Mouse (Mus musculus) right cerebral cortex, postnatal 36 days (tissue): Measurements from ENCODE around the gene Sirt2.

Source experiments
- DNase-seq, 2 experiments: peaks; one replicate each; pipeline ENCODE4 v3.0.0; 2022; ENCODE audit warnings: low spot score in 2 of 2, mixed read lengths in 1 of 2

Gene Sirt2

DNA sequence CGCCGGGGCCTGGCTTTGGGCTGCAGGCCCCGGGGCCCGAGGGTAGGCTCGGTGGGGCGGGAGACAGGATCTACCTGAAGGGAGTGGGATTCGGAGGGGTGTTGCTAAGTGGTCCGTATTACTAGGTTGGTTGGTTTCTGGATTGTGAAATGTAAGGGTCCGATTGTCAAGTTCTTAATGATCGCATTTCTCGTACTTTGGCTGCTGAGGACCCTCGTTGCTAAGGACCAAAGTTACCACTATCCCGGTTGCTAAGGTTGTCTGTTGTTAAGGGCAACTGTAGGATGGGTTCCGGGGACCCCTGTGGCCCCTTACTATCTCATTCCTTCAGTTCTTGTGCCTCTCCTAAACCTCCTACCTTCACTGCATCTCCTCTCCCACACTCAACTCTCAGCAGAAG lies 375 bp downstream of the Sirt2 start:
- DNase-seq: no peak

DNA sequence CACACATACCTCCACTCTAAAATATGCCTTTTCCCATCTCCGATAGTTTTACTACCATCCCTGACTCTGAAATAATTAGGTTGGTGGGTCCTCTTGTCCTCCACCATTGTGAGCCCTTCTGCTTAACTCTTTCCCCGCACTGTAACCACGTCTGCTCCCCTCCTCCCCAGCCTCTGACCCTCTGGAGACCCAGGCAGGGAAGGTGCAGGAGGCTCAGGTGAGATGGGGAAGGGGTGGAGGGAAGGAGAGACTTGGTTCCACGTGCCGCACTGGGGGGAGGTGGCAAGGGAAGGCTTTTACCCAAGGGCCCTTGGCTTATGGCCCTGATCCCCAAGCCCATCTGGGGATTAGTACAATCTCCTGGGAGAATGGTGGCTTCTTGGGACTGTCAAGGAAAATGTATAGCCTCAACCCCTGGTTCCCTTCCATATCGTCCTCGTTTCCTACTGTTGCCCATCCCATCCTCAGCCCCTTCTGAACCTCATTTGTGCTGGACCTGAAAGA lies 979 bp downstream of the Sirt2 start, which contains the start of gene Nfkbib:
Gene Nfkbib (minus strand): TSS at position 51 of the 504 bp plus-strand sequence.
- DNase-seq: no peak

DNA sequence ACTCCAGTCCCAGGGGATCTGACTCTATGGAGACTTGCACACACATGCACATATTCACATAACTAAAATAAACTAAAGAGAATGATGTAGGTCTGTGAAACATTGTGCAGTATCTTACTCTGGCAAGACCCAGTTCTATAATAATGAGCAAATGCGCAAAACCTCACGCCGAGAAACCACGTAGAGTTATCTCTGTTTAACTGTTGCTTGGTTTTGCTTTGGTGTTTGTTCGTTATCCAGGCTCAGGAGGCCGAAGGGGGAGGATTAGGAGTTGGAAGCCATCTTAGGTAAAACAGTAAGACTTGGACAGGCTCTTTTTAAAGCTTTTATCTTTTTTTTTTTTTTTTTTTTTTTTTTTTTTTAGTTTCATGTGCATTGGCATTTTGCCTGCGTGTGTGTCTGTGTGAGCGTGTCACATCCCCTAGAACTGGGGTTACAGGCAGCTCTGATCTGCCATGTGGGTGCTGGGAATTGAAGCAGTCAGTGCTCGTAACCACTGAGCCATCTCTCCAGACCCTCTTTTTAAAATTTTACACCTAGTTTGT lies 3.0 kb downstream of the Sirt2 start:
- DNase-seq: no peak

DNA sequence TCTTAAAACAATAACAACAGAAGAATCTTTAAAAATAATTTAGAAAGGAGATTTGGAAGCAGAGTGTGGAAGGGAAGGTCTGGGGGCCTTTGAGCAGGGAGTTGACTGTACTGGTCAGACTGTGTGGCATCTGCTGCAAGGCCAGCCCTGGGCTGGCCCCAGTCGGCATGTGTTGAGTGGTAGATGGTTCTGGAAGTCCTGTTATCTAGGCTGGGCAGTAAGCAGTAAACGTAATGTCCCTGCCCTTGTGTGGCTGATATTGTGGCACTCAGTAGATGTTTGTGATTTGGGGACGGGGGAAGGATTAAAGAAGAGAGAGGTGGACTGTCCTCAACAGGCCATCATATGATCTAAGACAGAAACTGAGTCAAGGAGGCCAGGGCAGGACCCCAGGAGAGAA lies 3.8 kb downstream of the Sirt2 start:
- DNase-seq: no peak

DNA sequence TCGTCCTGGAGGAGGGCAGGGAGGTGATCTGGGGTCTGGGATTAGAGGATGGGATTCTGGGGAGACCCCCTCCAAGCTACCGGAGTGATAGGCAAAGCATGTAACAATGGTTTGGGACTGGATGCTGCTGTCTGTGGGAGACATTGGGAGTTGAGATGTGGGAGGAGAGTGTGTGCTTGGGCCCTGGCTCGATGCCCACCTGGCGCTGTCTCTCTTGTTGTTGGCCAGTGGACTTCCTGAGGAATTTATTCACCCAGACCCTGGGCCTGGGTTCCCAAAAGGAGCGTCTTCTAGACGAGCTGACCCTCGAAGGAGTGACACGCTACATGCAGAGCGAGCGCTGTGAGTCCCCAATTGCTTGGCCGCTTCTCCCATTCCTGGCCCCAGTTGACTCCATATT lies 5.3 kb downstream of the Sirt2 start:
- no peak for DNase-seq

DNA sequence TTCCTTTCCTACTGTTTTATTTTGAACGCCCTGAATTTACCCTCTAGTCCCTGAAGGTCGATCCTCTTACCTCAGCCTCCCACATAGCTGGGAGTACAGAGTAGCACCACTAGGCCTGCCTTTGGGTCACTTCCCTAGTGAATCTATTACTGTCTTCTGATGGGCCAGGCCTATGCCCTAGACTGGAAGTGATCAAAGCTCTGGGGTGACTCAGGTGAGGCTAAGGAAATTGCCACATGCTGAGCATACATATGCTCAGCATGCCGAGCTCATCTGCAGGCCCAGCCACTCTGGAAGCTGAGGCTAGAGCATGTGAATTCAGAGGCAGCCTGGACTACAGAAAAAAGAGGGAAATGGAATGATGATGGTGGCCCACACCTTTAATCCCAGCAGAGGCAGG lies 6.6 kb downstream of the Sirt2 start:
- DNase-seq: no peak

DNA sequence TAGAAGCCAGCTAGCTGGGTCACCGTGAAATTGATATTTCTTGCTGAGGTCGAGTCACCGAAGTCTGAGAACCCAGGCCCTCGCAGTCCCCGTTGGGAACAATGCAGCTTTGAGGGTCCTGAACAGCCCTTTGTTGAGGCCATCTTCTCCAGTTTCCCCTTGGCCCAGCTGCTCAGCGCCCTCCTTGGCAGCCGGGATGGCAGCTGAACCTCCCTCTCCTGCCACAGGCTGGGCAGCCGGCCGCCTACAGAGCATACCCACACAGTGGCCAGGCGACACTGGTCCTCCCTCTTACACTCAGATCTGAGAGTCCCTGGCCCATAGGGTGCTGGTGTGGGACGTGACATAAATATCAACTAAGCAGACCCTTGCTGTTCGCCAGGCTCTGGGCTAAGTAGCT lies 7.6 kb downstream of the Sirt2 start:
- no peak for DNase-seq

DNA sequence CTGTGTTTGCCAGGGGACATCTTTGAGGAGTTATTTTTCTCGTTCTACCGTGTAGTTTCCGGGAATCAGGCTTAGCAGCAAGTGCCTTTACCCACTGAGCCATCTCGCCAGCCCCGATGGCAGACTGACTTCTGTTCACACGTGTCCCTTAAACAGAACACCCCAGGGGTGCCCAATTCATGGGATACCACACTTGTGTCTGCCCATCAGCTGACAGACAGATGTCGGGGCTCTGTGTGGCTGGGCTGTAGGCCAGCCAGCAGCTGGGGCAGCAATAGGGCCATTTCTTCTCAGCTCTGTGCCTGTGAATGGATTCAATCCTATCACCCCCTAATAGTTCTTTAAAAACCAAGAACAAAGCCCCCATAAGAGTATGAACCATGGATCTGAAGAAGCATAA lies 8.6 kb downstream of the Sirt2 start:
- DNase-seq: no peak

DNA sequence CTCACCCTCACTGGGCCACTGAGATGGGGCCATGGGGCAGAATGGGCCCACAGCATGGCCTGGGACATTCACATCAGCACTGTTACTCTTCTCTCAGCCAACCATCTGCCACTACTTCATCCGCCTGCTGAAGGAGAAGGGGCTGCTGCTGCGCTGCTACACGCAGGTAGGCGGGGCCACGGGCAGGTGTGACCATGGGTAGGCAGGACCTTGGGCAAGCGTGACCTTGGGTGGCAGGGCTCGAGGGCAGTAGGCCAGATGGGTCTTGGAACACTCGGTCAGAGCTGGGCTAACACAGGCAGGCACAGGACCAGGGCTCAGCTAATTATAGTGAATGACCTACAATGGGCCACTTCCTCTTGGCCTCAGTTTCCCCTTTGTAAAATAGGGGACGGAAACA lies 12.3 kb downstream of the Sirt2 start:
- no peak for DNase-seq

DNA sequence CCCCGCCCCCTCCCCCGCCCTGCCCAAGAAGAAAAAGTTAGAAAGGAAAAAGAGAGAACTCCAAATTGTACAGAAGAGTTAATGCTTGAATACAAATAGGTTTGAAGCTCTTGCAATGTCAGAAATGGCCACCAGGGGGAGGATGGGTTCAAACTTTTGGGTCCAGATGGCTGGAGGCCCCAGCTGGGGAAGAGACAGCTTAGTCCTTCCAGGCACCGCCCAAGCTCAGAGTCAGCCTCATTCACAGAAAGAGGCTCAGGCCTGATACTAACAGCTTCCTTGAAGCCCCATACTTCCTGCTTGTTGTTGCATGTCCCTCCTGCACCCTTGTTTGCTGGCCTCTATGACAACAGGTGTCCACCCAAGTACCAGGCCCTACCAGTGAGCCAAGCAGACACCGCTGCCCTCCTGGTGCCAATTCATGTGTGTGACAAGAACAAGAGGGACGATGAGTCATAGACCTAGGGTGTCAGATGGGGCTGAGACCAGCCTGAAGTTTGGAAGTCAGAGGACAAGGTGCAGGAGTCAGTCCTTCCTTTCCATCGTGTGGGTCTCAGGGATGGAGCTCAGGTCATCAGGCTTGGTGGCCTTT lies 13.6 kb downstream of the Sirt2 start:
- peak; percentile 75 to 76 for DNase-seq

DNA sequence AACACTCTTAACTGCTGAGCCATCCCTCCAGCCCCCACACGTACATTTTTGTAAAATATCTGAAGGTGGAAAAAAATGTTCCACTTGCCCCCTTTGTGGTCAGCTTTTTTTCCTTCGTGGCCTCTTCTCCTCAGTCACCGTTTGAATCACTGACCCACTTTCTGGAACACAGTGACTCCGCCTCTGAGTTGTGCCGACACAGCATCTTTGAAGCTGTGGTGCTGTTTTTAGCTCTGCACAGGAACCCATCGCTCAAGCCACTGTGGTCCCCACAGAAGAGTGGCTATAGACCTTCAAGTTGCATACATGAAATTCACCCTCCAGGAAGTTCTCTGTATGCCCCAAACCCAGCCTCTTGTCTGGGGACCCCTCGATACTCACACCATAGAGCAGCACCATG lies 14.3 kb downstream of the Sirt2 start:
- no peak for DNase-seq

DNA sequence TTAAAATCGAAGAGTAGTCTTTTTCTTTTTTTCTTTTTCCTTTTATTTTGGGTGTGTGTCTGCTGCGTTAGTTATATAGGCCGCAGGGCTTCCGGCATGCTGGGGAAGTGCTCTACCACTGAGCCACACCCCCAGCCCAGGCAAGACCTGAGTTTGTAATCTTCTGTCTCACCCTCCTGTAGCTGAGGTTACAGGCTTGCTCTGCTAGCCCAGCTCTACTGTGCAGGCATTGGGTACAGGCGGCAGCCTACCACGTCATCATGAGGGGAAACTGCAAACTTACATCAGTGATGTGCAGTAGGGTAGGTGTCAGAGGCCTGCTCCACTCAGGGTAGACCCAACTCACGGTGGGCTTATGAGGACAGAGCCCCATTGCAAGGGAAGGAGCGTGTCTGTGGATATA lies 14.7 kb downstream of the Sirt2 start:
- no peak for DNase-seq

DNA sequence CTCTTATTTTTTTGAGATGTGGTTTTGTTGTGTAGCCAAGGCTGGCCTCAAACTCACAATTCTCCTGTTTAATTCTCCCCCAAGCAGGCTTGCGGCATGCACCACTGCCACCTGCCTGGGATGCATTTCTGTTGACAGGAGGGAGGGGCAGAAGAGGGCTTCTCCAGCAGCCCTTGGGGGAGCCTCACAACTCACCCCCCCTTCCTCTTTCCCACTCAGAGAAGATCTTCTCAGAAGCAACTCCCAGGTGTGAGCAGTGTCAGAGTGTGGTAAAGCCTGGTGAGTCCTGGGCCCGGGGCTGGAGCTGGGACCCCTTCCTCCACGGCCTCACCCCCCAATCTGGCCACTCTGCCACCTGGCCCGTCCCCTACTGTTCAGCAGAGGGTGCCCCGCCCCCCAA lies 18.6 kb downstream of the Sirt2 start:
- no peak for DNase-seq

DNA sequence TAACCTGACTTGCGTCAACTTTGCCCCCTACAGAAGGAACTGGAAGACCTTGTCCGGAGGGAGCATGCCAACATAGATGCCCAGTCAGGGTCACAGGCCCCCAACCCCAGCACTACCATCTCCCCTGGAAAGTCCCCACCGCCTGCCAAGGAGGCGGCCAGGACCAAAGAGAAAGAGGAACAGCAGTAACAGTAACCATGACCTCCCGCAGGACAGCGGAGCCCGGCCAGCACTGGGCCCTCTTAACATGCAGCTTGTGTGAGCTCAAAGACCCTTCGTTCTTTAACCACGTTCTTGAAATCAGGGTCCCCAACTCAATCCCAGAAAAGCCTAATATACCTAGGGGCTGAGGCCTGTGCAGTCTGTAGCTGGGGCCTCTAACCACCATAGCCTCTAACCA lies 21.3 kb downstream of the Sirt2 start:
- no peak for DNase-seq

DNA sequence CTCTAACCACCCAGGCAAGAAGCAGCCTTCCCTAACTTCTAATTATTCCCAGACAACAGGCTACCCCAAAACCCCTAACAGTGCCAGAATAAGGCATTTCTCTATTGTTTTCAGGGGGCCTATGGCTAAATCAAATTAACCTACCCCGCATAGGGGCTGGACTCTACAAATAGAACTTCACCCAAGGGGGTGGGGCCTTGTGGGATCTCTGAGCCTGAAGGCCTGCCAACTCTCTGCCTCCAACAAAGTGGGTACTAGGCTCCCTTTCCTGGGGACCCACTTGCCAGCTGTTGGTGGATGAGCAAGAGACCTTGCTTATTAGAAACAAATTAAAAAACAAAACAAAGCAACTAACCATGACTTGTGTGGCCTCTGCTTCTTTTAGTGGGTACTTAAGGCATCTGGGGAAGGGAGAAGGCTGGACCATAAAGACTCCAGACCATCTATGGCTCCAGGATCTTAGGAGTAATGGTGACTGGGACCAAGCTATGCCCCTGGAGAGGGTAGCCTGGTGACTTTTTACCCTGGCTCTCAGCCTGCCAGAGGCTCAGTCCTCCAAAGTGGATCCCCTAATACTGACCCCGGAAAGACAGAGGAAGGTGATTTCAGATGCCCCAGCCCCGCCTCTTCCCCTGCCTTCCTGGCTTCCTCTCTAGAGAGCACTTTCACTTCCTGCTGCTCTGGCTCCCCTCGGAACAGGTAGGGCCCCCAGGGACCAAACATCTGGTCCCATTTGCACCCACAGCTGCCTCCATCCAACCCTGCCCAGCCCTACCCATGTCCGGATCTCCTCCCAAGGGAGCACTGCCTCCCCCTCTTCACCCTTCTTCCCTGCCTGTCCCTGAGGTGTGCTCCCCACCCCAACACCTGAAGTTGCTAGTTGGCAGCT lies 22.0 kb downstream of the Sirt2 start, which contains the start of gene Rinl:
Gene Rinl (plus strand): TSS at position 663 of the 889 bp plus-strand sequence.
- DNase-seq: no peak

DNA sequence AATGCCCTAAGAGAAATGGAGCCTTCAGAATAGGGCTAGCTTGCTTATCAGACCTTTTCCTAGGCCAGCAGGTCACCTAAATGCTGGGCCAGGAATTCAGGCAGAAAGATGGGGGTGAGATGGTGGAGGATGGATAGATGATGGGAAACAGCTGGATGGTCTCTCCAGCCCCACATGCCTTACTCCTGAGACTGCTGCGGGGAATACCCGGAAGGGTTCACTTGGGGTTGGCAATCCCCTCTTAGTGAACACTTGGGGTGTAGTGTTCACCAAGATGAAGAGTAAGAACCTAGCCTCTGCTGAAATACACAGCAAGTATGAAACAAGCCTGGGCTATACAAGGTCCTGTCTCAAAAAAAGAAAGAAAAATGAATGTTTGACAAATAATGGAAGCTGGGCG lies 22.7 kb downstream of the Sirt2 start:
- DNase-seq: no peak

DNA sequence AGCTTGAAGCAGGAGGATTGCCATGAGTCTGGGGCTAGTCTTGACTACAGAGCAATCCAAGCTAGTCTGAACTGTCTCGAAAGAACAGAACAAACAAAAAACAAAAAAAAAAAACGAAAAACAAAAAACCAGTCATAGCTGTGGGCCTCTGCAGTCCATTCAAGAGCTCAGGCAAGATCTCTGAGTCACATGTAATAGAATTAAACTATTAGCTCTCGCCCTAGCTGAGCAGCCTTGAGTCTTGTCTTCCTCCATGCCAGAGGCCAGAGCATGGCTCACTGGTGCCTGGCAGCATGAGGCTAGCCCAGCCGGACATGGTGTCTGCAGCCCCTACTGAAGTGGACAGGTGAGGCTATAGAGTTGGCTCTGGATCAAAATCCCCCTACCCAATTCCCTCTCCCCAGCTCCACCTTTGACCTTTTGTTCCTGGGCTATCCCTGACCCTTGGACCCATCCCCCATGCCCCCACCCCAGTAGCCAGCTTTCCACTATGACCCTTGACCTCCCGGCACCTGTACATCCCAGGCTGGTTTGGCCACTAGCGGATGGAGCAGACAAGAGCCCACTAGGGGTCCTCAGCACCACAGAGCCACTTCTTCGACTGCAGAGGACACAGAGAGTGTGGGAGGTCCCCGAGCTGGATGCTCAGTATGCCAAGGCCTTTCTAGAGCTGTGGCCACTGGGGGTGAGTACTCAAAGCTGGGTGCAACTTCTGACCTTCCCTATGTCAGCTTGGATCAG lies 23.7 kb downstream of the Sirt2 start:
- no peak for DNase-seq

DNA sequence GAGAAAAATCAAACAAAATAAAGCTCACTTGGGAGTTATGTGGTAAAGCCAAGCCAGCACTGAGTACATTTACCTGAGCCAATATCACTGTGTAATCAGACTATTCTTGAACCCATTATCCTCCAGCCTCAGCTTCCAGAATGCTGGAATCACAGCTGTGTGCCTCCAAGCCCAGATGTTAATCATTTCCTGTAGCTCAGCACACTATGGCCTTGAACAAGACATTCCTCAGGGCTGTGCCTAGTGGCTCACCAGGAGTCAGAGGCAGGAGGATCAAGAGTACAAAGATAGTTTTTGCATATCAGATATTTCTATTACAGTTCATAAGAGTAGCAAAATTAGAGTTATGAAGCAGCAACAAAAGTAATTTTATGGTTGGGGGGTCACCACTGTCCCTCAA lies 25.2 kb downstream of the Sirt2 start:
- DNase-seq: no peak

DNA sequence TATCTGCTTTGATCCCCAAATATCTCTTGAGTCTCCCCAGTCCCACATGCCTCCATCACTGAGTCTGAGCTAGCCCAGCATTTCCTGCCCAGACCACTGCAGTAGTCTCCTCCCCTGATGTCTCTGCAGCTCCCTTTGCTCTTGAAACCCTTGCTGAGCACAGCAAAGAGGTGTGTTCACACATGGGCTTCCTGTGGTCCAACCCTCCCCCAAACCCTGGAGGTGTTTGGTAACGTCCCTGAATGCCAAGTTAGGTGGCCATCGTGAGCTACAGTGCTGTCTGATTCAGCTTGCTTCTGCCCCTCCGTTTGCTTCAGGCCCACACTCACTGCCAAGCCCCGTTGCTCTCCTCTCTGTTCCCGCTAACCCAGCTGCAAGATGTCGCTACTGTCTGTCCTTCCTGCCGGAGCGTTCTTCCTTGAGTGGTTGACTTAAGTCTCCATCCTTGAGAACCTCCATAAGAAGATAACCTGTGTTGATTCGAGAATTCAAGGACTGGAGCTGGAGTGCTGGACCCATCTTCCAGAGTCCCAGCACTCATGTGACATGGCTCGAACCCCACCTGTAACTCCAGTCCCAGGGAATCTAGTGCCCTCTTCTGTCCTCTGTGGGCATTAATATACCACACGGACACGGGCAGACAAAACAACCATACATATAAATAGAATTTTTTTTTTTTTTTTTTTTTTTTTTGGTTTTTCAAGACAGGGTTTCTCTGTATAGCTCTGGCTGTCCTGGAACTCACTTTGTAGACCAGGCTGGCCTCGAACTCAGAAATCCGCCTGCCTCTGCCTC lies 26.1 kb downstream of the Sirt2 start:
- DNase-seq: no peak

DNA sequence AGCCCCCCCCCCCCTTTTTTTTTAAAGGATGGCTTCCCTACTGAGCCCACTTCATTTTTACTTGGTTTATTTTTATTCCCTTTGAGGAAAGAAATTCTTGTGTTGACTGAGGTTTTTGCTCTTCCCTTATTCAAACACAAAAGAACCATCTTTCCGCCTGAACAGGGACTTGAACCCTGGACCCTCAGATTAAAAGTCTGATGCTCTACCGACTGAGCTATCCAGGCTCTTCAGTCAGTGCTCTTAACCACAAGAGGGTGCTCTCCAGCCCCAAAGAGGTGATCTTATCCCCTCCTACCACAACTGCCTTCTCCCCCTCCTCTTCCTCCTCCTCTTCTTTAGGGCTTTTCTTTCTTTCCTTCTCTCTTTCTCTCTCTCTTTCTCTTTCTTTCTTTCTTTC lies 27.3 kb downstream of the Sirt2 start:
- DNase-seq: no peak

DNA sequence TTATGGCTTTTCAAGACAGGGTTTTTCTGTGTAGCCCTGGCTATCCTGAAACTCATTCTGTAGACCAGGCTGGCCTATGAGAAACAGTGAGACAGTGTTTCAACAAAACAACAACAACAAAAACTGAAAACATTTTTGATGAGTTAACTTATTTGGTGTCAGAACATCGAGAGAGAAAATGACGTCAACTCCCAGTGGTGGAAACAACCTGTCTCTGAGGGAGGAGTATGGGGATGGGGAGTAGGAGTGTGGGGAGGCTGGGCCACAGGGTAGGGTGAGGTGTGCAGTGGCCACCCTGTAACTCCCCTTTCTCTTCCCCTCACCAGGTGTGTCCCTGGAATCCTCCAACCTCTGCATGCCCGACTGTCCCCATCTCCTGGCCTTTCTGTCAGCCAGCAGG lies 28.0 kb downstream of the Sirt2 start:
- DNase-seq: no peak
